Mouse (Mus musculus) forebrain, postnatal 0 days (tissue): ENCODE measurements at regions not wholly inside any gene's neighbourhood (a gene's known extent, or its start where the extent isn't known, plus 50 kb on each side); places are given as distances from the start of the nearest gene placed in this dataset.
A peak's percentile ranks its signal among the peaks of the same experiment; 100 is the strongest.
"Not testable (repeated sequence)": the region's sequence is repeated elsewhere in the genome, so short reads cannot be mapped to it uniquely, and the experiment has no call there.

Experiments used
- ATAC-seq: fragments of 200-750 bp; cut with Nextera tagmentation; 2 replicates; pipeline ENCODE4 v1.8.0; 2017; ENCODE audit warnings: mild to moderate bottlenecking, moderate library complexity
- DNase-seq: peaks from one replicate; pipeline ENCODE4 v3.0.0-alpha.2; 2015
- H3K27ac ChIP-seq: fragments of 300-500 bp; sonication (generic); 2 replicates; pipeline ENCODE4 v1.5.1; 2014; ENCODE audit warnings: low read depth, mild to moderate bottlenecking, antibody characterized with exemption, low read length, moderate library complexity, mixed read lengths
- H3K27me3 ChIP-seq: fragments of 300-500 bp; sonication (generic); 2 replicates; pipeline ENCODE4 v1.6.1; 2014; ENCODE audit warnings: mild to moderate bottlenecking, low read length, mixed read lengths; ENCODE audit not compliant: insufficient read depth
- H3K36me3 ChIP-seq: fragments of 300-500 bp; sonication (generic); 2 replicates; pipeline ENCODE4 v1.6.1; 2014; ENCODE audit warnings: mild to moderate bottlenecking, moderate library complexity; ENCODE audit not compliant: insufficient read depth
- H3K4me1 ChIP-seq: fragments of 300-500 bp; sonication (generic); 2 replicates; pipeline ENCODE4 v1.6.1; 2014; ENCODE audit warnings: antibody characterized with exemption; ENCODE audit not compliant: insufficient read depth
- H3K4me2 ChIP-seq: fragments of 300-500 bp; sonication (generic); 2 replicates; pipeline ENCODE4 v1.6.1; 2014; ENCODE audit warnings: low read depth, mild to moderate bottlenecking, moderate library complexity
- H3K4me3 ChIP-seq: fragments of 300-500 bp; sonication (generic); 2 replicates; pipeline ENCODE4 v1.5.1; 2014; ENCODE audit warnings: low read depth, low read length, mixed read lengths
- H3K9ac ChIP-seq: fragments of 300-500 bp; sonication (generic); 2 replicates; pipeline ENCODE4 v1.6.1; 2014; ENCODE audit warnings: mild to moderate bottlenecking
- H3K9me3 ChIP-seq: fragments of 300-500 bp; sonication (generic); 2 replicates; pipeline ENCODE4 v1.6.1; 2016; ENCODE audit warnings: low read length
- CTCF ChIP-seq: sonication (generic); IDR thresholded peaks from 2 replicates; pipeline ENCODE4 v1.5.1; 2016; ENCODE audit warnings: antibody characterized with exemption, control low read depth, low read depth
- WGBS: fragments of 180-500 bp; shearing (Covaris S2); extraction: QIAGEN DNeasy Blood & Tissue Kit; methylation state at CpG from one replicate; pipeline ENCODE4 v1.1.7; 2014; 5-methylcytosine and 5-hydroxymethylcytosine counted together

GRCm38 (mm10) chr14:90935626-90936025 is 2464.4 kb upstream of the Pcdh20 start:
- not testable (repeated sequence) for H3K27ac ChIP-seq, H3K27me3 ChIP-seq, H3K9ac ChIP-seq, H3K4me2 ChIP-seq, H3K4me1 ChIP-seq, H3K36me3 ChIP-seq, H3K9me3 ChIP-seq, H3K4me3 ChIP-seq, ATAC-seq, DNase-seq
- 97% methylated on average over 14 of the region's 14 CpGs for WGBS

GRCm38 (mm10) chr14:90905270-90905669 is 2434.1 kb upstream of the Pcdh20 start:
- Histone ChIP-seq H3K36me3 (no peaks in the 10 kb centered on the region), H3K9ac (no peak overlapping the region), H3K4me3 (no peak overlapping the region), H3K4me2 (no peak overlapping the region), H3K27me3 (no peaks in the 10 kb centered on the region), H3K4me1 (no peaks in the 10 kb centered on the region), H3K9me3 (no peaks in the 10 kb centered on the region), H3K27ac (no peak overlapping the region)
- TF ChIP-seq CTCF = no peak
- ATAC-seq (no peak), DNase-seq (no peak)

- ATAC-seq (peak; percentile 29; the same call in 1 of the 2 replicates), DNase-seq (peak; percentile 38)
- H3K9ac ChIP-seq = no peak overlapping the region
- WGBS = 47% methylated on average over 6 of the region's 6 CpGs
- H3K4me1 ChIP-seq = no peaks in the 10 kb centered on the region
- no peaks in the 10 kb centered on the region for H3K9me3 ChIP-seq
- no peak overlapping the region for H3K4me2 ChIP-seq
- no peak for TF ChIP-seq CTCF
- no peaks in the 10 kb centered on the region for H3K27me3 ChIP-seq
- no peak overlapping the region for H3K4me3 ChIP-seq
- no peaks in the 10 kb centered on the region for H3K36me3 ChIP-seq
- no peak overlapping the region for H3K27ac ChIP-seq
Measured at GRCm38 (mm10) chr14:90889738-90890137, 2418.5 kb upstream of the Pcdh20 start.
